Mouse (Mus musculus): Measurements from ENCODE around the gene AU040320.

DNA sequence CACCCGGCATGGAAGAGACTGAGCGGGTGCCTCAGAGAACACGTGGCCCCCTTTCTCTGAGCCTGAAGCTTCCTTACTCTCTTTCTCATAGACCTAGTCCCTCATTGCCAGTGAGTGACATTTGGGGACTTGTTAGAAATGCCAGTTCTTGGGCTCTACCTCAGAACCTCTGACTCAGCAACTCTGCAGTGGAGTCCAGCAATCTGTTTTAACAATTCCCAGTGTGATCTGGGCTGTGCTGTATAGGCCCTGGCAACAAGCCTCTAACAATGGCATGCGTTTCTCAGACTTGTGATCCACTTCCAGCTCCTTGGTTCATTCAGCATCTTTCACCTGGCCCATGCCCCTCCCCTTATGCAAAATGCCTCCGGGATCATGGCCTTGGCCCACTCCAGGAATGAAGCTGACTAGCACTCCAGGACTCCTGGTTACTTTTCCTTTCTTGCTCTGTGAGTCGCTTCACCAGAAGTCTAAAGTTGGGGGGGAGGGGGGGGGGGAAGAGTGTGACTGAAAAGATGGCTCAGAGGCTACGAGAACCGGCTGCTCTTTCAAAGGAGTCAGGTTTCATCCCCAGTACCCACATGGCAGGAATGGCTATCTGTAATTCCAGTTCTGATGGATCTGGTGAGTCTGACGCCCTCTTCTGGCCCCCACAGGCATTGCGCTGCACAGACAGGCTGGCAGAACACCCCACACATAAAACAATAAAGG, 13.2 kb upstream of the AU040320 start:
- TF ChIP-seq EP300 (IDR thresholded peaks at IDR 0.05; ENCODE audit: low read depth) = no peak
- peak; percentile 57 for TF ChIP-seq CTCF (IDR thresholded peaks at IDR 0.05; ENCODE audit: low read depth)

Data from liver, embryonic 14.5 days (tissue).